Mouse (Mus musculus): ENCODE results near the gene Dnm1. TPM values are rescaled to one million over a fixed set of nuclear protein-coding genes. Genes with fewer than 3 reads are reported as not detected.

Gene Dnm1
- polyA plus RNA-seq, 1 experiment from 2014 or later = 11.8 TPM

- Histone ChIP-seq H3K36me3 (ENCODE audit: control insufficient read depth, insufficient read depth, low read length) (peaks cover 10% of the 10 kb centered on the region; the same call in 1 of the 2 replicates), H3K27ac (ENCODE audit: low read length) (no peak overlapping the region), H3K4me1 (ENCODE audit: control insufficient read depth, insufficient read depth, low read length) (no peaks in the 10 kb centered on the region), H3K4me3 (ENCODE audit: low read length) (no peak overlapping the region), H3K9ac (ENCODE audit: low read depth, low read length) (no peak overlapping the region), H3K9me3 (ENCODE audit: control insufficient read depth, low read length) (no peaks in the 10 kb centered on the region), H3K4me2 (ENCODE audit: low read depth, low read length) (no peak overlapping the region), H3K27me3 (replicated peaks; ENCODE audit: control insufficient read depth, insufficient read depth, low read length) (no peaks in the 10 kb centered on the region)
- WGBS = 65% methylated on average over 3 of the region's 3 CpGs
- no peak for ATAC-seq
Observed at GRCm38 (mm10) chr2:32275823-32276222, 77.3 kb downstream of the Dnm1 start.

DNA sequence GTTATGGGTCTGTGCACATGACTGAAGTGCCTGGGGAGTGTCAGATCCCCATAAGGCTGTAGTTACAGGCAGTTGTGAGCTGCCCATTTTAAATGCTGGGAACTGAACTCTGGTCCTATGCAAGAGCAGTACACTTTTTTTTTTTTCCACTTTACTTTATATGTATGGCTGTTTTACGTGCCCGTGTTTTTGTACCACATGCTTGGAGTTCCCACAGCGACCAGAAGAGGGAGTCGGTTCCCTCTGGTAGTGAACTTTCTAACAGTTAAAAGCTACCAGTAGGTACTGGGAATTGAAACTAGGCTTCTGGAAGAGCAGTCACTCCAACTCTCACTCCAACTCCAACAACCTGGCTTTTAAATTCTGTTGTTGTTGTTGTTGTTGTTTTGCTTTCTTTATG is 92.5 kb downstream of the Dnm1 start:
- H3K4me3 ChIP-seq (ENCODE audit: low read length) = no peak overlapping the region; the same call in 1 of the 2 replicates
- no peak overlapping the region for H3K4me2 ChIP-seq (ENCODE audit: low read depth, low read length)
- no peak overlapping the region for H3K9ac ChIP-seq (ENCODE audit: low read depth, low read length)
- no peaks in the 10 kb centered on the region for H3K27me3 ChIP-seq (replicated peaks; ENCODE audit: control insufficient read depth, insufficient read depth, low read length)
- peaks cover 15% of the 10 kb centered on the region for H3K4me1 ChIP-seq (ENCODE audit: control insufficient read depth, insufficient read depth, low read length)
- no peak overlapping the region for H3K27ac ChIP-seq (ENCODE audit: low read length)
- peaks cover 14% of the 10 kb centered on the region; the same call in 1 of the 2 replicates for H3K36me3 ChIP-seq (ENCODE audit: control insufficient read depth, insufficient read depth, low read length)
- no peaks in the 10 kb centered on the region for H3K9me3 ChIP-seq (ENCODE audit: control insufficient read depth, low read length)
- WGBS = 43% methylated on average over 4 of the region's 4 CpGs
- peak; percentile 11; the same call in 1 of the 2 replicates for ATAC-seq

DNA sequence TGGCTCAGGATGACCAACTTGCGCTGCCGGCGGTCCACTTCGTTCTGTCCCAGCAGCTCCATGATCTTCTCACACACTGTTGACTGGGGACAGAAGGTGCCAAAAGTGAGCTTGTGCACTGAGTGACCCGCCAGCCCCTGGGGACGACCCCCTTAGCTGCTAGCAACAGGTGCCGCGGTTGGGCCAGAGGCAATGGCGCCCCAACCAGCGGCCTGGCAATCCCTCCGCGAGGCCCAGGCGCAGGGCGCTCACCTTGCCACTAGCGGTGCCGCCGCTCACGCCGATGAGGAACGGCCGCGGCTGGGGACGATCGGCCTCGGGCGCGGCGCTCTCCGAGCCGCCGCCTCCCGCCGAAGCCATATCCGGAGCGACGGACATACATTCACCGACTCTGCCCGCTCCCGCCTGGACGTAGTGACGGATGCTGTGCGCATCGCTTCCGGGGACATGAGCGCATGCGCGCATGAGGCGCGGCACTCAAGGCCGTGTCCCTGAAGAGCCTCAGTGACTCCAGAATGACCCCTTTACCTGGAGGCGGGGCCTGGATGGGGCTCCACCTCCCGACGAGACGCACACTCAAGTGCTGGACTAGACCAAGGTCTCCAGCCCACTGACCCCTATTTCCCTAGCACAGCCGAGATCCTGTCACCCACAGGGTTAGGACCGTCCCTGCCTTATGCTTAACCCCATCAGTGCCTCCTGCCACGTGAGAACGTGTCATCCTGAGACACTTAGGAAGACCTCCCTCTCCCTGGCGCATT is 93.3 kb downstream of the Dnm1 start, which contains the start of gene Uck1:
Gene Uck1, minus strand, starts transcription at position 503 of the 761 bp plus-strand sequence.
- under 1% methylated on average over 59 of the region's 59 CpGs for WGBS
- H3K9ac ChIP-seq (ENCODE audit: low read depth, low read length) = peak within 1 kb of the TSS; percentile 77

DNA sequence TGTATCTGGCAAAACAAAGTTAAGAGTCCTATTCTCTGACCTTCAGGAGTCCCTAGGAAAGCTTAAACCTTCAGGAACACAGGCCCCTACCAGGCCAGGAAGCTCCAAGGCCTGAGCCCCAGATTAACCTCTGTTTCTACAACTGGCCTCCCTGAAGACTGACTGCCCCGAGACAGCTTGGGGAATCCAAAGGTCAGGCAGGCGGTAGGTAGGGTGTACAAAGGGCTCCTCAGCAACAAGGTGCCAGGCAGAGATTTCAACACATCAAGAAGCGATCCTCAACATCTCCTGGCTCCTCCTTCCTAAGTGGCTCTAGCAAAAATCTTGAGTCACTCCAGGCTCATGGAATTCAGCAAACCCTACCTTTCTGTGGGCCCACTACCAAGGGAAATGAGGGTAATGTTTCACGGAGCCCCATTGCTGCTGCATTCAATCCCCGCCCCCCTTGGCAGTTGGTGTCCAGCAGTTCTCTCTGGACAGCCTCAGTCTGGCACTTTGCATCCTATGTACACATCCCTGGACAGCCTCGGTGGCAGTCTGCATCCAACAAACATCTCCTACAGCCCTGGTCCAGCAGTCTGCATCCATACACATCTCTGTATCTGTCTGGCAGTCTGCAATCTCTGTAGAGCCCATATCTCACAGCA is 94.1 kb downstream of the Dnm1 start:
- WGBS = 47% methylated on average over 6 of the region's 6 CpGs
- ATAC-seq = peak; percentile 68
- Histone ChIP-seq H3K9me3 (ENCODE audit: control insufficient read depth, low read length) (no peaks in the 10 kb centered on the region), H3K36me3 (ENCODE audit: control insufficient read depth, insufficient read depth, low read length) (peaks cover 14% of the 10 kb centered on the region; the same call in 1 of the 2 replicates), H3K27me3 (replicated peaks; ENCODE audit: control insufficient read depth, insufficient read depth, low read length) (no peaks in the 10 kb centered on the region), H3K9ac (ENCODE audit: low read depth, low read length) (peak overlapping the region; percentile 77), H3K27ac (ENCODE audit: low read length) (peak overlapping the region; percentile 77), H3K4me1 (ENCODE audit: control insufficient read depth, insufficient read depth, low read length) (peaks cover 15% of the 10 kb centered on the region), H3K4me3 (ENCODE audit: low read length) (peak overlapping the region; percentile 84), H3K4me2 (ENCODE audit: low read depth, low read length) (peak overlapping the region; percentile 87)

More for the DNA sequence above, 93.3 kb downstream of the Dnm1 start, which contains the start of gene Uck1:
- H3K9me3 ChIP-seq (ENCODE audit: control insufficient read depth, low read length) = no peaks in the 10 kb centered on the region
- peak; percentile 94 for ATAC-seq
- peak within 1 kb of the TSS; percentile 77 for H3K27ac ChIP-seq (ENCODE audit: low read length)
- H3K4me1 ChIP-seq (ENCODE audit: control insufficient read depth, insufficient read depth, low read length) = peaks cover 15% of the 10 kb centered on the region
- peaks cover 14% of the 10 kb centered on the region; the same call in 1 of the 2 replicates for H3K36me3 ChIP-seq (ENCODE audit: control insufficient read depth, insufficient read depth, low read length)
- peak within 1 kb of the TSS; percentile 84 for H3K4me3 ChIP-seq (ENCODE audit: low read length)
- peak within 1 kb of the TSS; percentile 87 for H3K4me2 ChIP-seq (ENCODE audit: low read depth, low read length)
- H3K27me3 ChIP-seq (replicated peaks; ENCODE audit: control insufficient read depth, insufficient read depth, low read length) = no peaks in the 10 kb centered on the region

Small RNA genes lying within 50 kb of the gene (microRNA-seq; reads per million reads assigned to microRNA genes)
- not detected for gene Gm23363
- 898 reads per million, percentile 73 among the genes with 10 or more reads in this experiment for gene Mir199b

Other genes with a start within 250 kb of the Dnm1 start
- gene Prrc2b, start 202.3 kb downstream of the Dnm1 start, polyA plus RNA-seq (2015; fragmentation: Nextera tagmentation; extraction: Ambion mirVana) = 14.4 and 16.2 TPM in 2 replicates
- gene Pomt1, start 116.7 kb downstream of the Dnm1 start, polyA plus RNA-seq (2015; fragmentation: Nextera tagmentation; extraction: Ambion mirVana) = 26.7 and 26.9 TPM in 2 replicates
- 72.4 and 74.4 TPM in 2 replicates for gene Uck1, start 93.2 kb downstream of the Dnm1 start, polyA plus RNA-seq (2015; fragmentation: Nextera tagmentation; extraction: Ambion mirVana)
- gene Golga2, start 66.0 kb downstream of the Dnm1 start, polyA plus RNA-seq (2015; fragmentation: Nextera tagmentation; extraction: Ambion mirVana) = 21.5 and 21.6 TPM in 2 replicates
- gene Swi5, start 65.3 kb downstream of the Dnm1 start, polyA plus RNA-seq (2015; fragmentation: Nextera tagmentation; extraction: Ambion mirVana) = 342 and 377 TPM in 2 replicates
- gene Ciz1, start 1.0 kb downstream of the Dnm1 start, polyA plus RNA-seq (2015; fragmentation: Nextera tagmentation; extraction: Ambion mirVana) = 47.1 and 51.4 TPM in 2 replicates
- 44.2 and 45.8 TPM in 2 replicates for gene 1110008P14Rik, start 28.6 kb upstream of the Dnm1 start, polyA plus RNA-seq (2015; fragmentation: Nextera tagmentation; extraction: Ambion mirVana)
- 2.2 and 4.2 TPM in 2 replicates for gene Lcn2, start 34.9 kb upstream of the Dnm1 start, polyA plus RNA-seq (2015; fragmentation: Nextera tagmentation; extraction: Ambion mirVana)
- gene Ptges2, start 42.6 kb upstream of the Dnm1 start, polyA plus RNA-seq (2015; fragmentation: Nextera tagmentation; extraction: Ambion mirVana) = 49.1 and 49.8 TPM in 2 replicates
- 5.1 and 5.3 TPM in 2 replicates for gene Naif1, start 97.1 kb upstream of the Dnm1 start, polyA plus RNA-seq (2015; fragmentation: Nextera tagmentation; extraction: Ambion mirVana)
- 19.3 and 19.9 TPM in 2 replicates for gene Slc25a25, start 98.1 kb upstream of the Dnm1 start, polyA plus RNA-seq (2015; fragmentation: Nextera tagmentation; extraction: Ambion mirVana)
- gene Fam102a, start 182.0 kb upstream of the Dnm1 start, polyA plus RNA-seq (2015; fragmentation: Nextera tagmentation; extraction: Ambion mirVana) = 7.6 and 9.4 TPM in 2 replicates
- 123 and 128 TPM in 2 replicates for gene Dpm2, start 217.5 kb upstream of the Dnm1 start, polyA plus RNA-seq (2015; fragmentation: Nextera tagmentation; extraction: Ambion mirVana)
- 0.33 and 0.34 TPM in 2 replicates for gene Pip5kl1, start 221.5 kb upstream of the Dnm1 start, polyA plus RNA-seq (2015; fragmentation: Nextera tagmentation; extraction: Ambion mirVana)
- not detected in 2 replicates for gene 9430097D07Rik, start 222.3 kb upstream of the Dnm1 start, polyA plus RNA-seq (2015; fragmentation: Nextera tagmentation; extraction: Ambion mirVana)
- gene St6galnac4, start 233.8 kb upstream of the Dnm1 start, polyA plus RNA-seq (2015; fragmentation: Nextera tagmentation; extraction: Ambion mirVana) = 14.7 and 16.5 TPM in 2 replicates
- gene St6galnac6, start 246.4 kb upstream of the Dnm1 start, polyA plus RNA-seq (2015; fragmentation: Nextera tagmentation; extraction: Ambion mirVana) = 12.3 and 15.2 TPM in 2 replicates